Mouse (Mus musculus) small intestine, adult 2 months (tissue): ENCODE results near the gene Slc5a5.

Experiments used
- CTCF ChIP-seq: fragments of 200-500 bp; IDR thresholded peaks from 2 replicates; pipeline ENCODE4 v1.5.1; 2012; ENCODE audit warnings: low read depth, mild to moderate bottlenecking, control low read depth, inconsistent platforms, low read length, moderate library complexity, mixed read lengths; ENCODE audit not compliant: insufficient replicate concordance, insufficient read length; ENCODE audit errors: extremely low read depth
- POLR2A ChIP-seq: fragments of 200-500 bp; IDR thresholded peaks from 2 replicates; pipeline ENCODE4 v1.6.1; 2012; ENCODE audit warnings: low read depth, mild to moderate bottlenecking, control low read depth, inconsistent platforms, low read length, moderate library complexity

- TF ChIP-seq CTCF (no peak), POLR2A (no peak)
Observed at GRCm38 (mm10) chr8:70876382-70876781, 16.2 kb downstream of the Slc5a5 start.
